Mouse (Mus musculus) ES-E14 (cell line): ENCODE measurements around the gene Pgam5.

Source experiments
- CHD2 ChIP-seq: IDR thresholded peaks from 2 replicates; pipeline ENCODE4 v1.6.1; 2014; ENCODE audit warnings: mild to moderate bottlenecking, low read depth, low read length, inconsistent platforms
- HCFC1 ChIP-seq: IDR thresholded peaks from 2 replicates; pipeline ENCODE4 v1.6.1; 2012; ENCODE audit warnings: low read length, inconsistent platforms, borderline replicate concordance; ENCODE audit not compliant: insufficient read depth
- MAFK ChIP-seq: IDR thresholded peaks from 2 replicates; pipeline ENCODE4 v1.6.1; 2014; ENCODE audit warnings: mild to moderate bottlenecking, low read depth, low read length, inconsistent platforms; ENCODE audit not compliant: insufficient read depth
- ZC3H11A ChIP-seq: IDR thresholded peaks from 2 replicates; pipeline ENCODE4 v1.6.1; 2012; ENCODE audit warnings: low read depth, mild to moderate bottlenecking, inconsistent platforms, low read length, borderline replicate concordance

DNA sequence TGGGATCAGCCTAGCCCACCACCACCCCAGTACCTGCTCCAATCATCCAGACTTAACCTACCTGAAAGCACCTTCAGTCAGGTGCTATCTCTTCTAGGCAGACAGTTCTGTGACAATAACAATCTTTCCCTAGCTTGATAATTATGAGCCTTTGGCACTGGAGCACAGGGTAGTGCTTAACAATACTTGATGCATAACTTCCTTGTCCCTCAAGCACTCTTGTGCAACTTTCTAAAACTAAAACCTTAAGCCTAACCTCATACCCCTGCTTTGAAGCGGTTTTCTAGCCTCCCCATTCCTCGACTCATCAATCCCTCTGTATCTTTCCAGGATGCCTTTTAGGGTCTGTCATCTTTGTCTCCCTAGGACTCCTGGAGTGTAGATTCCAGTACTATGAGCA lies 5.1 kb upstream of the Pgam5 start:
- no peak for TF ChIP-seq ZC3H11A
- TF ChIP-seq CHD2, result no peak
- TF ChIP-seq MAFK, result no peak
- TF ChIP-seq HCFC1, result no peak
